Mouse (Mus musculus): Measurements from ENCODE around the gene Mzt1. TPM values are rescaled to one million over a fixed set of nuclear protein-coding genes. Genes with fewer than 3 reads are reported as not detected.

Mzt1 gene
- polyA plus RNA-seq (2012; fragmentation: generic; extraction: Trizol): 11.2 TPM

DNA sequence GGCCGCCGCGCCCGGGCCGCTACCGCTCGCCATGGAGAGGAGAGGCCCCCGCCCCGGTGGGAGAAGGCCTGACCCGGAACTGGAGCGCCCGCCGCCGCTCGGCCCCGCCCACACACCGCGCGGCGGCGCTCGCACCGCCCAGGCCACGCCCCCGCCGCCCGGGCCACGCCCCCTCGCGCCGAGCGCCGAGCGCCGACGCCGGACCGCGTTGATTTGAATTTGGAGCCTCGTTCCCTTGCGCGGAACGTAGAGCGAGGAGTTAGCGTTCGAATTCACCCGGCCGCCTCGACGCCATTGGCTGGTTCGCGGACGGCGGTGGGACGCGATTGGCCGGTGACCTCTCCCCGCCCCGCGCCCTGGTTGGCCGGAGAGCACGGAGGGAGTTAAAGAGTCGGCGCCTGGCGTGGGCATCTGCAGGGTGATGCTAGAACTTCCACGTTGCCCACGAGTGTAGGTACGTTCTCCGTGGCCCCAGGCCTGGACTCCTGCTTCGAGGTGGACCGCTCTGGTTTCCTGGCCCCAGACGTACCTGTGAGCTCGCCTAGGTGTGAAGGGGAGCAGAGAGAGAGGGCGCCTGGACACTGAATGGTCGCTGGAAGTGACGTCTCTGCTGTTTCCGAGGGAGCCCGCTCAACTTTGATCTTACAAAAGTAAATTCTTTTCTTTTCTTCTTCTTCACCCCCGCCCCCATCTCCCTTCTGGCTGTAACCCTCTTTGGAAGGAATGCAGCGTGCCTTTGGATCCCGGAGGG is at the start of gene Mzt1, which contains the start of gene Bora:
Mzt1 (minus strand) TSS at position 104 of the 751 bp plus-strand sequence.
Bora (plus strand) TSS at position 192 of the 751 bp plus-strand sequence.
- Histone ChIP-seq H3K36me3 (ENCODE audit: control insufficient read depth, insufficient read depth) (peaks cover 7% of the 10 kb centered on the region), H3ac (ENCODE audit: control insufficient read depth, insufficient read length) (peak within 1 kb of the TSS; percentile 99), H3K4me3 (peak within 1 kb of the TSS; percentile 87), H3K79me2 (ENCODE audit: control insufficient read depth, insufficient read depth) (peaks cover 69% of the 10 kb centered on the region), H3K4me2 (ENCODE audit: low read depth) (peak within 1 kb of the TSS; percentile 86), H3K27me3 (ENCODE audit: control insufficient read depth, insufficient read depth, insufficient read length) (no peaks in the 10 kb centered on the region)
- peak; percentile 93 for TF ChIP-seq E2F4 (IDR thresholded peaks at IDR 0.05; ENCODE audit: insufficient read depth)
- TF ChIP-seq POLR2AphosphoS2 (IDR thresholded peaks at IDR 0.05; ENCODE audit: insufficient read length, low read depth): peak; percentile 89
- no peak for TF ChIP-seq CEBPB (IDR thresholded peaks at IDR 0.05; ENCODE audit: insufficient read depth, poor library complexity, severe bottlenecking)
- no peak for TF ChIP-seq USF1 (IDR thresholded peaks at IDR 0.05; ENCODE audit: low read depth)
- no peak for TF ChIP-seq TCF3 (IDR thresholded peaks at IDR 0.05; ENCODE audit: insufficient read length, low read depth)
- no peak for TF ChIP-seq MYOG (IDR thresholded peaks at IDR 0.05; ENCODE audit: control insufficient read depth in 1 of 3, insufficient read depth in 1 of 3, insufficient read length in 2 of 3, low read depth in 2 of 3)
- peak; percentile 90 for TF ChIP-seq POLR2A (IDR thresholded peaks at IDR 0.05; ENCODE audit: insufficient read length, low read depth)
- TF ChIP-seq SRF (IDR thresholded peaks at IDR 0.05; ENCODE audit: control insufficient read depth, insufficient read length, low read depth): no peak
- no peak for TF ChIP-seq MAX (IDR thresholded peaks at IDR 0.05; ENCODE audit: low read depth)
- no peak for TF ChIP-seq TCF12 (IDR thresholded peaks at IDR 0.05; ENCODE audit: insufficient read depth, poor library complexity, severe bottlenecking)
- TF ChIP-seq REST (IDR thresholded peaks at IDR 0.05; ENCODE audit: insufficient read depth, insufficient read length): no peak
- no peak for TF ChIP-seq MYOD1 (IDR thresholded peaks at IDR 0.05; ENCODE audit: control insufficient read depth in 1 of 3, insufficient read length in 2 of 3, low read depth in 2 of 3)

- no peaks in the 10 kb centered on the region for H3K27me3 ChIP-seq (ENCODE audit: control insufficient read depth, insufficient read depth, insufficient read length)
- H3K4me3 ChIP-seq: no peak overlapping the region
- H3K4me2 ChIP-seq (ENCODE audit: low read depth): no peak overlapping the region
- H3K36me3 ChIP-seq (ENCODE audit: control insufficient read depth, insufficient read depth): peaks cover 73% of the 10 kb centered on the region
- H3K79me2 ChIP-seq (ENCODE audit: control insufficient read depth, insufficient read depth): no peaks in the 10 kb centered on the region
- no peak overlapping the region for H3ac ChIP-seq (ENCODE audit: control insufficient read depth, insufficient read length)
- peak in 2 of 3 experiments; percentile 51 to 78 for TF ChIP-seq MYOD1 (IDR thresholded peaks at IDR 0.05; ENCODE audit: control insufficient read depth in 1 of 3, insufficient read length in 2 of 3, low read depth in 2 of 3)
- TF ChIP-seq MAX (IDR thresholded peaks at IDR 0.05; ENCODE audit: low read depth): no peak
These were observed 43.0 kb upstream of the Mzt1 start for GRCm38 (mm10) chr14:99088947-99089346.

DNA sequence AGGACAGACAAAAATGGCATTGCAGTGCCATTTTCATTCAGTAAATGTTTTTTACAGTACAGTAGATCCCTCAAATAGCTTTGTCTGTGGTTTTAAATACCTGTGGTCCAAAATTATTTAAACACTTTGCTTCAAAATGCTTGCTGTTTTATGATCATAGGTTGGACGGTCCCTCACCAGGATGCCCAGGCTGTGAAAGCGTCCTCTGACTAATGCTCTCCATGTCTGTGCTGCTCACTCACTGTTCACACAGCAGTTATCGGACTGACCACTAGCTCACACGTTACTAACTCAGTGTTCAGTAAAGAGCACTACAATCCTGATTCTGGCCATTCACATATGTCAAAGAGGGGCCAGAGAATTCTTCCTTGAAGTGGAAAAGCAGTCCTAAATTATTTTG is 25.2 kb upstream of the Mzt1 start:
- TF ChIP-seq SRF (IDR thresholded peaks at IDR 0.05; ENCODE audit: control insufficient read depth, insufficient read length, low read depth) (no peak), POLR2AphosphoS2 (IDR thresholded peaks at IDR 0.05; ENCODE audit: insufficient read length, low read depth) (peak; percentile 44), MAX (IDR thresholded peaks at IDR 0.05; ENCODE audit: low read depth) (no peak)
- Histone ChIP-seq H3K4me2 (ENCODE audit: low read depth) (no peak overlapping the region), H3K27me3 (ENCODE audit: control insufficient read depth, insufficient read depth, insufficient read length) (no peaks in the 10 kb centered on the region), H3K4me3 (no peak overlapping the region), H3ac (ENCODE audit: control insufficient read depth, insufficient read length) (no peak overlapping the region), H3K36me3 (ENCODE audit: control insufficient read depth, insufficient read depth) (peaks cover 31% of the 10 kb centered on the region), H3K79me2 (ENCODE audit: control insufficient read depth, insufficient read depth) (no peaks in the 10 kb centered on the region)

- TF ChIP-seq MYOG (IDR thresholded peaks at IDR 0.05; ENCODE audit: control insufficient read depth in 1 of 3, insufficient read depth in 1 of 3, insufficient read length in 2 of 3, low read depth in 2 of 3): no peak
- no peak for TF ChIP-seq MYOD1 (IDR thresholded peaks at IDR 0.05; ENCODE audit: control insufficient read depth in 1 of 3, insufficient read length in 2 of 3, low read depth in 2 of 3)
- TF ChIP-seq MAX (IDR thresholded peaks at IDR 0.05; ENCODE audit: low read depth): no peak
- no peak for TF ChIP-seq CEBPB (IDR thresholded peaks at IDR 0.05; ENCODE audit: insufficient read depth, poor library complexity, severe bottlenecking)
- TF ChIP-seq REST (IDR thresholded peaks at IDR 0.05; ENCODE audit: insufficient read depth, insufficient read length): no peak
- no peak for TF ChIP-seq POLR2A (IDR thresholded peaks at IDR 0.05; ENCODE audit: insufficient read length, low read depth)
- no peak for TF ChIP-seq TCF12 (IDR thresholded peaks at IDR 0.05; ENCODE audit: insufficient read depth, poor library complexity, severe bottlenecking)
- no peak for TF ChIP-seq SRF (IDR thresholded peaks at IDR 0.05; ENCODE audit: control insufficient read depth, insufficient read length, low read depth)
- TF ChIP-seq POLR2AphosphoS2 (IDR thresholded peaks at IDR 0.05; ENCODE audit: insufficient read length, low read depth): no peak
- TF ChIP-seq TCF3 (IDR thresholded peaks at IDR 0.05; ENCODE audit: insufficient read length, low read depth): no peak
- no peak for TF ChIP-seq USF1 (IDR thresholded peaks at IDR 0.05; ENCODE audit: low read depth)
- no peak for TF ChIP-seq E2F4 (IDR thresholded peaks at IDR 0.05; ENCODE audit: insufficient read depth)
- H3K4me3 ChIP-seq: no peak overlapping the region
- no peaks in the 10 kb centered on the region for H3K27me3 ChIP-seq (ENCODE audit: control insufficient read depth, insufficient read depth, insufficient read length)
- H3ac ChIP-seq (ENCODE audit: control insufficient read depth, insufficient read length): no peak overlapping the region
- no peaks in the 10 kb centered on the region for H3K79me2 ChIP-seq (ENCODE audit: control insufficient read depth, insufficient read depth)
- H3K4me2 ChIP-seq (ENCODE audit: low read depth): no peak overlapping the region
- peaks cover 19% of the 10 kb centered on the region for H3K36me3 ChIP-seq (ENCODE audit: control insufficient read depth, insufficient read depth)
These were observed 17.2 kb upstream of the Mzt1 start for GRCm38 (mm10) chr14:99063091-99063490.

GRCm38 (mm10) chr14:99060616-99061015 is 14.7 kb upstream of the Mzt1 start:
- no peaks in the 10 kb centered on the region for H3K27me3 ChIP-seq (ENCODE audit: control insufficient read depth, insufficient read depth, insufficient read length)
- H3K79me2 ChIP-seq (ENCODE audit: control insufficient read depth, insufficient read depth): no peaks in the 10 kb centered on the region
- no peak overlapping the region for H3K4me2 ChIP-seq (ENCODE audit: low read depth)
- no peak for TF ChIP-seq CEBPB (IDR thresholded peaks at IDR 0.05; ENCODE audit: insufficient read depth, poor library complexity, severe bottlenecking)
- TF ChIP-seq TCF3 (IDR thresholded peaks at IDR 0.05; ENCODE audit: insufficient read length, low read depth): no peak
- no peak for TF ChIP-seq POLR2AphosphoS2 (IDR thresholded peaks at IDR 0.05; ENCODE audit: insufficient read length, low read depth)
- no peak for TF ChIP-seq REST (IDR thresholded peaks at IDR 0.05; ENCODE audit: insufficient read depth, insufficient read length)
- TF ChIP-seq E2F4 (IDR thresholded peaks at IDR 0.05; ENCODE audit: insufficient read depth): no peak
- no peak for TF ChIP-seq MYOG (IDR thresholded peaks at IDR 0.05; ENCODE audit: control insufficient read depth in 1 of 3, insufficient read depth in 1 of 3, insufficient read length in 2 of 3, low read depth in 2 of 3)
- no peak for TF ChIP-seq MYOD1 (IDR thresholded peaks at IDR 0.05; ENCODE audit: control insufficient read depth in 1 of 3, insufficient read length in 2 of 3, low read depth in 2 of 3)
- no peak for TF ChIP-seq USF1 (IDR thresholded peaks at IDR 0.05; ENCODE audit: low read depth)
- H3K4me3 ChIP-seq: no peak overlapping the region
- no peak overlapping the region for H3ac ChIP-seq (ENCODE audit: control insufficient read depth, insufficient read length)
- peaks cover 24% of the 10 kb centered on the region for H3K36me3 ChIP-seq (ENCODE audit: control insufficient read depth, insufficient read depth)

Data from myocyte (in vitro differentiated cells).